Mouse (Mus musculus) kidney, adult 2 months (tissue): Measurements from ENCODE around the gene Plaur.

Experiments
- CTCF ChIP-seq: fragments of 200-500 bp; conservative IDR thresholded peaks from 2 replicates; pipeline ENCODE4 v1.5.1; 2011; ENCODE audit warnings: low read depth, mild to moderate bottlenecking, control low read depth, low read length, moderate library complexity, mixed read lengths; ENCODE audit not compliant: insufficient read depth, insufficient read length
- POLR2A ChIP-seq: fragments of 200-500 bp; IDR thresholded peaks from one replicate; pipeline ENCODE4 v1.6.1; 2011; ENCODE audit warnings: low read depth, low read length, control low read depth

DNA sequence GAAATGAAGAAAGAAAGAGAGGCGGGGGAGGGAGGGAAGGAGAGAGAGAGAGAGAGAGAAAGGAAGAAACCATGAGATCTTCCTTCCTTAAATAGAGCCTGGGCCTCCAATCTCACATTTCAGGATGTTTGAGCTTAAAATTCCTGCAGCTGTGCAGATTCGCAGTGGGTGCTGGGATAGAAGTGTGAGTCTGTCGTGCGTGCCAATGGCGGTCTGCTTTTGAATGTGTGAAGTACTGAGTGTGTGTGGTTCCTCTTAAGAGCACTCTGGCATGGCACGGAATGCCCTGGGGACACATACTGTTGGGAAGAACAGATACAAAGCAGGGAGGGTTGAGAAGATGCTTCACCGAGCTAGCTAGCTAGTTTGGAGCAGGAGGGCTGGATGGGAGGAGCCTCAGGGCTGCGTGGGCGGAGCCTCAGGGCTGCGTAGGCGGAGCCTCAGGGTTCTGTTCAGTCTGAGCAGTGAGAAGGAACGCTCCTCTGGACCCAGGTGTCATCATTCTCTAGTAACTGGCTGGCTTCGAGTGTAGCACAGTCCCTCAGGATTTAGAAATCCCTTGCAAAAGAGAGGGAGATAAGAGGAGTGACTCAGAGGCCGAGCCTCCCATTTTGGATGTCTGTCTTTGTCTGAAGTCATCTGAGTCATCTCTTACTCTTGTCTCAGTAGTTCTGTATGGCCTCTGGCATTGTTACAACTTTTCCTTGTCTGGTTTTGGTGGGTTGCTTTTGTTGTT lies 13.3 kb upstream of the Plaur start:
- TF ChIP-seq CTCF, result no peak
- TF ChIP-seq POLR2A, result no peak
